Mouse (Mus musculus) heart, embryonic 13.5 days (tissue): ENCODE data around the gene Iffo2. TPM values are rescaled to one million over a fixed set of nuclear protein-coding genes. Genes with fewer than 3 reads are reported as not detected.
A peak's percentile ranks its signal among the peaks of the same experiment; 100 is the strongest.

Experiments used
- ATAC-seq: fragments of 200-750 bp; cut with Nextera tagmentation; 2 replicates; pipeline ENCODE4 v1.8.0; 2017; ENCODE audit warnings: moderate TSS enrichment; ENCODE audit not compliant: insufficient number of reproducible peaks, low FRiP score, low TSS enrichment; ENCODE audit errors: extremely low read depth
- H3K27ac ChIP-seq: fragments of 300-500 bp; sonication (generic); replicated peaks from 2 replicates; pipeline ENCODE4 v1.5.1; 2015; ENCODE audit warnings: moderate library complexity, mild to moderate bottlenecking, inconsistent platforms
- H3K27me3 ChIP-seq: fragments of 300-500 bp; sonication (generic); replicated peaks from 2 replicates; pipeline ENCODE4 v1.6.1; 2015; ENCODE audit warnings: mild to moderate bottlenecking, inconsistent platforms
- H3K36me3 ChIP-seq: fragments of 300-500 bp; sonication (generic); 2 replicates; pipeline ENCODE4 v1.6.1; 2015; ENCODE audit warnings: mild to moderate bottlenecking, inconsistent platforms
- H3K4me1 ChIP-seq: fragments of 300-500 bp; sonication (generic); 2 replicates; pipeline ENCODE4 v1.6.1; 2015; ENCODE audit warnings: inconsistent platforms
- H3K4me2 ChIP-seq: fragments of 300-500 bp; sonication (generic); 2 replicates; pipeline ENCODE4 v1.6.1; 2015; ENCODE audit warnings: inconsistent platforms, mild to moderate bottlenecking, moderate library complexity
- H3K4me3 ChIP-seq: fragments of 300-500 bp; sonication (generic); 2 replicates; pipeline ENCODE4 v1.5.1; 2015; ENCODE audit warnings: moderate library complexity, mild to moderate bottlenecking, inconsistent platforms
- H3K9ac ChIP-seq: fragments of 300-500 bp; sonication (generic); 2 replicates; pipeline ENCODE4 v1.6.1; 2015; ENCODE audit warnings: inconsistent platforms, mild to moderate bottlenecking, moderate library complexity
- H3K9me3 ChIP-seq: fragments of 300-500 bp; sonication (generic); 2 replicates; pipeline ENCODE4 v1.6.1; 2016; ENCODE audit warnings: inconsistent platforms
- WGBS: fragments of 180-500 bp; shearing (Covaris S2); methylation state at CpG from one replicate; pipeline ENCODE4 v1.1.7; 2015; ENCODE audit warnings: mixed read lengths; 5-methylcytosine and 5-hydroxymethylcytosine counted together
- polyA plus RNA-seq: library from polyadenylated mRNA; unstranded; fragments of >200 nt; fragmentation: Nextera tagmentation; extraction: Ambion mirVana; gene quantifications from 2 replicates; pipeline ENCODE4 v1.2.1, GENCODE M21; 2015

Iffo2 gene
- polyA plus RNA-seq, 1 experiment from 2014 or later, result 3.2 TPM

DNA sequence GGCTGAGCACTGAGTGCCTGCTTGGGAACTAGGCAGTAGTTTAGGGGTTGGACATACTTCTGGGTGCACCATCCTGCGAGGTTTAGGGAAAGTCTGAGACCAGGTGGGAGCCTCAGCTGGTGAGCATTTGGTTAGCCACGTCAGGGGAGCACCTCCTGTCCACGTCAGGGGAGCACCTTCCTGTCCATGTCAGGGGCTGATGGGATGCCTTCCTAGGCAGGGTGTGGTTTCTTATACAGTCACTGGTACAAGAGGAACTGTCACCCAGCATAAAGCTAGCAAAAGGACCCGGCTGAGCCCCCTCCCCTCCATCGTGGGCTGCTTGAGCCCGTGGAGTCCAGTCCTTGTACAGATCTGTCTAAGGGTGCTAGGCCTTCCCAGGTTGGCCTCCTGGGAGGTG is 52.0 kb downstream of the Iffo2 start:
- H3K4me3 ChIP-seq, result no peak overlapping the region
- H3K36me3 ChIP-seq, result no peaks in the 10 kb centered on the region
- no peak for ATAC-seq
- 0 out of 2 replicates have a peak overlapping the region, but pooled peaks have one; percentile 28 for H3K9ac ChIP-seq
- peaks cover 99% of the 10 kb centered on the region for H3K4me1 ChIP-seq
- H3K27me3 ChIP-seq, result no peaks in the 10 kb centered on the region
- H3K4me2 ChIP-seq, result no peak overlapping the region
- 0 out of 2 replicates have a peak overlapping the region, but pooled peaks have one; percentile 90 for H3K27ac ChIP-seq
- H3K9me3 ChIP-seq, result no peaks in the 10 kb centered on the region
- WGBS, result 69% methylated on average over 6 of the region's 6 CpGs

GRCm38 (mm10) chr4:139582903-139583302 is 52.6 kb downstream of the Iffo2 start:
- no peak overlapping the region for H3K27ac ChIP-seq
- H3K4me2 ChIP-seq, result no peak overlapping the region
- H3K27me3 ChIP-seq, result no peaks in the 10 kb centered on the region
- WGBS, result 68% methylated on average over 3 of the region's 3 CpGs
- H3K4me1 ChIP-seq, result peaks cover 100% of the 10 kb centered on the region
- no peak overlapping the region for H3K4me3 ChIP-seq
- no peaks in the 10 kb centered on the region for H3K9me3 ChIP-seq
- ATAC-seq, result no peak
- H3K36me3 ChIP-seq, result no peaks in the 10 kb centered on the region
- H3K9ac ChIP-seq, result peak overlapping the region; percentile 11; the same call in 1 of the 2 replicates

DNA sequence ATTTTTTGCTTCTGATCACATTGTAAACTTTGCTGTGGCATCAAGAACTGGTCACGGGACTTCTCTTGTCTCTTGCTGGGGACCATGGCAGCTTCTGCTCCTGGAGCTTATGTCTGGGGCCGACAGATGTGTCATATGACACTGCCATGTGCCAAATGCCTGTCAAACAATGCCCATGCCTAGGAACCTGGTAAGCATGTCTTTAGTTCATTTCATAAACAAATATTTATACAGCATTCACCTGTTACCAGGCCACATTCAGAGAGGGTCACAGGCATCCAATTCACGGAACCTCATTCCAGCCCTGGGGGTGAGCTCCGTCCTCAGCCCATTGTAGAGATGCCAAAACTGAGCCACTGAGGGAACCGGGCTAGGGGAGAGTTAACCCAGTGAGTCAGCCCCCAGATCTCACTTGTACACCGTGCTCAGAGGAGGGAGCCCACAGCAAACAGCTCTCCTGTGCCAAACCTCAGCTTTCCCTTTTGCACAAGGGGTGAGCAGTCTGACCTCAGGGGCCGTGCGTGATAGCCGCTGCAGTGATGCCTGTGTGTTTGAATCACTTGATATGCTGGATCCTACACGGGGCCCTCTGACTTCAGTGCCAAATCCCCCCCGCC is 53.4 kb downstream of the Iffo2 start:
- H3K4me3 ChIP-seq, result no peak overlapping the region
- H3K27me3 ChIP-seq, result no peaks in the 10 kb centered on the region
- H3K4me2 ChIP-seq, result no peak overlapping the region
- H3K4me1 ChIP-seq, result peaks cover 93% of the 10 kb centered on the region
- peak overlapping the region; percentile 47; the same call in 1 of the 2 replicates for H3K9ac ChIP-seq
- H3K9me3 ChIP-seq, result no peaks in the 10 kb centered on the region
- no peaks in the 10 kb centered on the region for H3K36me3 ChIP-seq
- ATAC-seq, result no peak
- WGBS, result 68% methylated on average over 11 of the region's 11 CpGs
- H3K27ac ChIP-seq, result 0 out of 2 replicates have a peak overlapping the region, but pooled peaks have one; percentile 8

DNA sequence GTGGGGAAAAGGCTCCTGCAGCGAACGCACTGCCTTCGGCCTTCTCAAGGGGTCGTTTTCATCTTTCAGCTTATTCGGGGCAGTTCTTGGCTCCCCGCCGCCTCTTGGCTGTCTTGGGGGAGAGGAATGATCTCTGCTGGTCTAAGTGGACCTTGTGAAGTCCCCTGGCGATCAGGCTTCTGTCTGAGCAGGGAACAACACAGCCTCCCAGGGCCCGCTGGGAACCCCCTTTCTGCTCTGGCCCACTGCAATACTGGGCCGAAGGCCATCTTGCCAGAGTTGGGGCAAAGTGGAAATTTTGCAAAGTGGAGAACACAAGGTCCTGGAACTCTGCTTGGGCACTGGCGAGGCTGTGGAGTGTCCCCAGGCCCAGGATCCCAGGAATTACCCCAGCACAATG is 54.4 kb downstream of the Iffo2 start:
- Histone ChIP-seq H3K9ac (0 out of 2 replicates have a peak overlapping the region, but pooled peaks have one; percentile 28), H3K9me3 (no peaks in the 10 kb centered on the region), H3K27me3 (no peaks in the 10 kb centered on the region), H3K36me3 (no peaks in the 10 kb centered on the region), H3K4me1 (peaks cover 88% of the 10 kb centered on the region), H3K27ac (no peak overlapping the region), H3K4me3 (no peak overlapping the region), H3K4me2 (no peak overlapping the region)
- ATAC-seq, result no peak
- 82% methylated on average over 11 of the region's 11 CpGs for WGBS

- no peak overlapping the region for H3K27ac ChIP-seq
- peaks cover 85% of the 10 kb centered on the region for H3K4me1 ChIP-seq
- H3K9me3 ChIP-seq, result no peaks in the 10 kb centered on the region
- H3K4me3 ChIP-seq, result no peak overlapping the region
- WGBS, result 77% methylated on average over 7 of the region's 7 CpGs
- no peaks in the 10 kb centered on the region for H3K36me3 ChIP-seq
- no peak overlapping the region for H3K4me2 ChIP-seq
- 0 out of 2 replicates have a peak overlapping the region, but pooled peaks have one; percentile 40 for H3K9ac ChIP-seq
- H3K27me3 ChIP-seq, result no peaks in the 10 kb centered on the region
- no peak for ATAC-seq
Observed at GRCm38 (mm10) chr4:139585713-139586112, 55.4 kb downstream of the Iffo2 start.

DNA sequence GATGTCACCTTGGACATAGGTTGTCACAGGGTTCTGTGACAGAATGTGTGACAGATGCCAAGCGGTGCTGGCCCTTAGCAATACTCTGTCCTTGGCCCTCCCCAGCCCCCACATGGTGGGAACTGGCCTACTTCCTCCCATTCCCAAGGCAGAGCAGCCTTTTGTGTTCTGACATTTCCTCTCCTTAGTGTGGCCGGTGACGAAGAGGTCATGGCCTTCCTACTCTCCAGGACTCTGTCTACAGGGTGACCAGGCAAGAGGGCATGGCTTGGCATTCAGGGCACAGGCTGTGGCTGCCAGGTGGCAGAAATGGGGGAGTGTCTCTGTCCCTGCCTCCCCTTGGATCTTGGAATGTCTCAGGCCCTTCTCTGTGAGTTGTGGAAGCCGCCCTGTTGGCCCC is 57.0 kb downstream of the Iffo2 start:
- Histone ChIP-seq H3K9me3 (no peaks in the 10 kb centered on the region), H3K4me1 (peaks cover 70% of the 10 kb centered on the region), H3K27me3 (no peaks in the 10 kb centered on the region), H3K4me3 (no peak overlapping the region), H3K9ac (0 out of 2 replicates have a peak overlapping the region, but pooled peaks have one; percentile 3), H3K27ac (no peak overlapping the region; the same call in 1 of the 2 replicates), H3K36me3 (no peaks in the 10 kb centered on the region), H3K4me2 (no peak overlapping the region)
- 57% methylated on average over 4 of the region's 4 CpGs for WGBS
- ATAC-seq, result no peak

- Histone ChIP-seq H3K27ac (no peak overlapping the region; the same call in 1 of the 2 replicates), H3K4me3 (no peak overlapping the region), H3K9me3 (no peaks in the 10 kb centered on the region), H3K9ac (no peak overlapping the region), H3K27me3 (no peaks in the 10 kb centered on the region), H3K4me1 (peaks cover 68% of the 10 kb centered on the region), H3K4me2 (no peak overlapping the region), H3K36me3 (no peaks in the 10 kb centered on the region)
- ATAC-seq, result no peak
- 81% methylated on average over 4 of the region's 4 CpGs for WGBS
Observed at GRCm38 (mm10) chr4:139587773-139588172, 57.4 kb downstream of the Iffo2 start.

DNA sequence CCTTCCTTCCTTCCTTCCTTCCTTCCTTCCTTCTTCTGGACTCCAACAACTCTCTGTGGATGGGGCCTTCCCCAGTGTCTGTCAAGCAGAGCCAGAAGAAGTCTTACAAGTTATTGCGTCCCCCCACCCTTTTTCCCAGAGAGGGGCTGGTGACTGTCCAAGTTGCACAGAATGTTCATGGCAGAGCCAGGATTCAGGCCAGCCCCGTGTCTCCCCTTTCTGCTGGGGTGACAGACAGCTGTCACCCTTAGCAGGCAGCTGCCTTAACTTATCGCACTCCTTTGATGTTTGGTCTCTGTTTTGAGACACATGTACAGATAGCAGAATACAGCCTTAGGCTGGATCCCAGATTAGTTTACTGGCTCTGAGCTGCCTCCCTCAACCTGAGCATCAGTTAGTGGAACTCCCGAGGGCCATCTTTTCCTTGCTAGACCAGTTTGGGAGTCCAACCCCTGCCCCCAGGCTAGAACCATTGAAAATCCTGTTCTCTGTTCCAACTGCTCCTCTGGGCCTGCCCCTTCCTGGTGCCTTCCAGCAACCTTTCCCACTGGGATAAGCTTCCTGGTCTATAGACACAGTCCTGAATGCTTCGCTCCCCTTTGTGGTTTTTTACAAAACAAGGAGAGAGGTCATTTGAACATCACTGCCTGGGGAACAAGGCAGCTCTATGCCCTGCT is 59.1 kb downstream of the Iffo2 start:
- no peaks in the 10 kb centered on the region for H3K27me3 ChIP-seq
- no peaks in the 10 kb centered on the region for H3K9me3 ChIP-seq

DNA sequence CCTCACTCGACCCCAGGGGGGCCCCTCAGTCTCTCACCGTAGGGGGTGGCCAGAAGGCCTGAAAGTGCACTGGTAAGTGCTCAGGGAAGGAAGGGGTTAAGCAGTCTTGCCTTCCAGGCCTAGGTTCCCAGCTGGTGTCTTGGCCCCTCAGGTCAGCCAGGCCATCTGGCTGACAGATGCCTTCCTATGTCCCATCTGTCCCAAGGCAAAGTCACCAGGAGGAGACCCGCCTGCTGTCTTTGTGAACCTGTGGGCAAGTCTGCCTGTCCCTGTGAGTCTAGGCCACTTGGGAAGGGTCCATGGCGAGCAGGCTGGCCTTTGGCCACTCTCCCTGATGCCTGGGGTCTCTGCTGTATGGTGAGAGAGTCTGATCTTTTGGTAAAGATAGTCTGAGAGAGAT is 60.1 kb downstream of the Iffo2 start:
- Histone ChIP-seq H3K9ac (peak overlapping the region; percentile 29; the same call in 1 of the 2 replicates), H3K9me3 (no peaks in the 10 kb centered on the region), H3K4me3 (no peak overlapping the region), H3K27ac (no peak overlapping the region), H3K27me3 (no peaks in the 10 kb centered on the region), H3K4me1 (peaks cover 47% of the 10 kb centered on the region), H3K4me2 (no peak overlapping the region), H3K36me3 (no peaks in the 10 kb centered on the region)
- no peak for ATAC-seq
- 46% methylated on average over 4 of the region's 4 CpGs for WGBS

More for the DNA sequence above, 59.1 kb downstream of the Iffo2 start:
- Histone ChIP-seq H3K36me3 (no peaks in the 10 kb centered on the region), H3K27ac (no peak overlapping the region), H3K4me3 (no peak overlapping the region), H3K9ac (no peak overlapping the region; the same call in 1 of the 2 replicates), H3K4me1 (peaks cover 51% of the 10 kb centered on the region), H3K4me2 (no peak overlapping the region)
- WGBS, result 55% methylated on average over 5 of the region's 5 CpGs
- no peak for ATAC-seq

GRCm38 (mm10) chr4:139592895-139593294 is 62.5 kb downstream of the Iffo2 start:
- Histone ChIP-seq H3K27me3 (no peaks in the 10 kb centered on the region), H3K27ac (no peak overlapping the region), H3K9me3 (no peaks in the 10 kb centered on the region), H3K9ac (0 out of 2 replicates have a peak overlapping the region, but pooled peaks have one; percentile 12), H3K4me3 (no peak overlapping the region), H3K4me2 (no peak overlapping the region), H3K4me1 (peaks cover 47% of the 10 kb centered on the region), H3K36me3 (no peaks in the 10 kb centered on the region)
- no peak for ATAC-seq
- WGBS, result 59% methylated on average over 7 of the region's 7 CpGs

- 0 out of 2 replicates have a peak overlapping the region, but pooled peaks have one; percentile 12 for H3K9ac ChIP-seq
- WGBS, result 56% methylated on average over 6 of the region's 6 CpGs
- no peak overlapping the region for H3K4me3 ChIP-seq
- H3K36me3 ChIP-seq, result no peaks in the 10 kb centered on the region
- no peak overlapping the region for H3K27ac ChIP-seq
- H3K4me1 ChIP-seq, result peaks cover 51% of the 10 kb centered on the region
- no peaks in the 10 kb centered on the region for H3K9me3 ChIP-seq
- no peaks in the 10 kb centered on the region for H3K27me3 ChIP-seq
- no peak overlapping the region for H3K4me2 ChIP-seq
- ATAC-seq, result no peak
Observed at GRCm38 (mm10) chr4:139593383-139593782, 63.0 kb downstream of the Iffo2 start.
